Mouse (Mus musculus) sigmoid colon, adult 10 weeks (tissue): ENCODE results near the gene Olfr95. TPM values are rescaled to one million over a fixed set of nuclear protein-coding genes. Genes with fewer than 3 reads are reported as not detected.

Experiments used
- polyA plus RNA-seq: library from polyadenylated mRNA; stranded (reverse); fragments of 350-450 nt; fragmentation: Illumina TruSeq; extraction: RNeasy Lipid Tissue Mini Kit (QIAGEN cat#74804); gene quantifications from one replicate; pipeline ENCODE4 v1.2.3, GENCODE M21; 2014; ENCODE audit warnings: low read depth, low replicate concordance

Gene Olfr95
- polyA plus RNA-seq, result not detected

DNA sequence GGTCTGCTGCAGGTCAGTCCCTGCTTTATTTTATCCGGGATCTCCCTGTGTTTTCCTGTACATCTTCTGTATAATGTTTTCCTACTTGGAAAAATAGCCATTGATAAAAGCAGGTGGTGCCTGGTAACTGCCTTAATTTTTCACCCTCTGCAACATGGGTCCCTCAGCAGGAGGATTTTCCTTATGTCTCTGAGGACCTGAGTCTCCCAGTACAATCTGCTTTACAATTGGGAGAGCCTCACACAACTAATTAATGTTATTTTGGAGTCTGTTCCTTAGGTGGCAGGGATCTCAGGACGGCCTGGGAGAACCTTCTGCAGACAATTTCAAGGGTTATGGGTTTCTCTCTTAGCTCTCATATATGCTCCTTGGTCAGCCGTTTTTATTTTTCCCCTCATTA lies at the start of gene Olfr95:
TSS of gene Olfr95 (minus strand) at position 101 of the 400 bp plus-strand sequence.

DNA sequence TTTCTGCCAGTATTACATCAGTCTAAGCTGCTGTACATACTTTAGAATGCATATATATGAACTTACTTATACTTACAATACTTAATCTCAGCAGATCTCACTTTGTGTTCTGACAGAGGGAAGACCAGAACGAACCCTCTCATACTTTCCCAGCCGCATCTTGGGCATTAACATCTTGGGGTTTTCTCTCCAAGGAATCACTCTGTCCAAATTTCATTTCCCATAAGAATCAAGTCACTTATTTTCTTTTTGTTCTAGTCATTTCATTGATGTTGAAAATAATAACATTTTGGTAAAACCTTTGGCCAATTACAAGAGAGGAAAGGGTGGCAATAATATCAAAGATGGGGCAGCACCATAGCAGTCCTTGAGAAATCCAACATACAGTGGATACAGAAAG lies 24.3 kb upstream of the Olfr95 start, which contains the start of gene Olfr97:
TSS of gene Olfr97 (minus strand) at position 101 of the 400 bp plus-strand sequence.

DNA sequence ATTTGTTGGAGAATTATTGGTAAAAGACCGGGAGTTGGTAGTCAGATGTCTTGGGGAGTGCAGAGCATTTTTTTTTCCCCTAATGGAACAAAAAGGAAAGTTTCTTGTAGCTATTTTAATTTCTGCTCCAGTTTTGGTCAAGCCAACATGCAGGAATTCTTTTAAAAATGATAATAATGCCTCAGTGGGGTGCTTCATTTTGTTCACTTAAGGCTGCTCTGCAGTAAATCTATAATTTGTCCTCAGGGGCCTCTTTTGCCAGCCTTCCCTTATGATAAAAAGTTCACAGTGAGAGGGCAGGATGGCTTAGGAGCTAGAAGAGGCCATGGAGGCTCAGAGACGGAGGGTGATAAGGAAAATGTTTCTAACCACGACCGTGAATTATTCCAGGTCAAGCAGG lies 6.9 kb upstream of the Olfr95 start, which contains the start of gene Olfr96:
TSS of gene Olfr96 (plus strand) at position 301 of the 400 bp plus-strand sequence.

DNA sequence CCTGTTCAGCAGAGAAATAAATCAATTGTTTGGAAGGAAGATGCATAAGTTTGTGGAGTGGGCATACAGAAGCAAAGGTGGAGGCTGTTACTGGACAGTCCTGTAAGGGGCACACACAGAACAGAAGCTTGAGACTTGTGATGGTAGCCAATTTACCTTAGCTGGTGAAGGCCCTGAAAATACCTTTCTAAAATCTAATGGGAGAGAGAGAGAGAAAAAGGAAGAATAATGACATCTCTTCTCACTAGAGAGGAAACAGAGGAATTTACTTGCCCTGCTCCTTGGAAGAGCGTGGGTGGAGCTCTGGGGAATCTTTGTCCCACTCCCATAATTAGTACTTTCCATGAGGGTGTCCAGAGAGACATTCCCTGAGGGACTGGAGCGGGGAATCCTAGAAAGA lies 12.0 kb downstream of the Olfr95 start, which contains the start of gene Olfr94:
TSS of gene Olfr94 (minus strand) at position 101 of the 400 bp plus-strand sequence.

DNA sequence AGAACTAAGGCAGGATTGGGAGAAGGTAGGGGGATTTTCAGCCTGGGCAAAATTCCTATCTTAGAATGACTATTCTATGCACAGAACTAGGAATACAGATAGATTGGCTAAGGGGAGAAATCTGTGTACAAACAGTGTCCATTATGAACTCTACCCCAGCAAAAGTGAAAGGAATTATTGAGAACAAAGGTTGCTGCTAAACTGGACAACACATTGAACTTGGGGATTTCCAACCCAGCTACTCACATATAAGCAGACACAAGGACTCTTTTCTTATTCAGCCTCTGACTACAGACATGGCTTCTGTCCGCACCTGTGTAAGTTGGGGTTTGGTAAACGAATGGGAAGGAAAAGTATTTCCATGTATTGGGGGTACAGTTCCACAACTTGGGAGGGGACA lies 19.3 kb downstream of the Olfr95 start, which contains the start of gene Ubd:
TSS of gene Ubd (plus strand) at position 237 of the 400 bp plus-strand sequence.

DNA sequence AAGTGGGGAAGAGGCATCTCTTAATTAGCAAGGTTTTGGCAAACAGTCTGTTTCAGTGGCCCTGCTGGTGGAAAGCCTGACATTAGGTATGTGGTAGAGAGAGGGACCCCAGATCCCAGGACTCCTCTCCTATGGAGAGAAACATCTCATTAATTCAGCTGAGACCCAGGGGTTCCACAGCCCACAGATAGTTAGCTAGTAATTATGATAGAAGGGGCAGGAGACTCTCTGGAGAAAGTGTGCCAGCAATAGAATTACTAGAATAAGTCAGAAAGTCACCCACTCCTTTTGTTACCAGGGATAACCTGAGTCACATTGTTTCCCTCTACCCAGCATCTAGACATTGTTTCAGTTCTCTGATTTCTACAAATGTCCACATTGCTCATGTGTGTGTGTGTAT lies 51.5 kb downstream of the Olfr95 start, which contains the start of gene Olfr93:
TSS of gene Olfr93 (minus strand) at position 101 of the 400 bp plus-strand sequence.

Other genes with a start within 250 kb of the Olfr95 start
- not detected for gene 2410137M14Rik, start 231.9 kb downstream of the Olfr95 start, polyA plus RNA-seq
- 0.28 TPM for gene H2-M5, start 223.6 kb downstream of the Olfr95 start, polyA plus RNA-seq
- gene Zfp57, start 212.0 kb downstream of the Olfr95 start, polyA plus RNA-seq, result 5.1 TPM
- gene Mog, start 189.7 kb downstream of the Olfr95 start, polyA plus RNA-seq, result not detected
- gene Gabbr1, start 167.2 kb downstream of the Olfr95 start, polyA plus RNA-seq, result 42.1 TPM
- not detected for gene Olfr90, start 124.6 kb downstream of the Olfr95 start, polyA plus RNA-seq
- gene Olfr91, start 114.8 kb downstream of the Olfr95 start, polyA plus RNA-seq, result not detected
- gene Olfr92, start 93.0 kb downstream of the Olfr95 start, polyA plus RNA-seq, result not detected
- not detected for gene Olfr93, start 51.6 kb downstream of the Olfr95 start, polyA plus RNA-seq
- gene Ubd, start 19.2 kb downstream of the Olfr95 start, polyA plus RNA-seq, result 12.9 TPM
- gene Olfr94, start 12.1 kb downstream of the Olfr95 start, polyA plus RNA-seq, result not detected
- not detected for gene Olfr96, start 7.0 kb upstream of the Olfr95 start, polyA plus RNA-seq
- gene Olfr97, start 24.2 kb upstream of the Olfr95 start, polyA plus RNA-seq, result not detected
- not detected for gene Olfr98, start 50.6 kb upstream of the Olfr95 start, polyA plus RNA-seq
- 3.1 TPM for gene H2-M3, start 57.1 kb upstream of the Olfr95 start, polyA plus RNA-seq
- not detected for gene Olfr99, start 70.3 kb upstream of the Olfr95 start, polyA plus RNA-seq
- gene Olfr101, start 91.2 kb upstream of the Olfr95 start, polyA plus RNA-seq, result not detected
- gene Olfr102, start 103.9 kb upstream of the Olfr95 start, polyA plus RNA-seq, result not detected
- gene Olfr103, start 126.6 kb upstream of the Olfr95 start, polyA plus RNA-seq, result not detected
- gene Olfr104-ps, start 146.5 kb upstream of the Olfr95 start, polyA plus RNA-seq, result not detected
- not detected for gene Olfr105-ps, start 165.9 kb upstream of the Olfr95 start, polyA plus RNA-seq
- not detected for gene Olfr106-ps, start 177.3 kb upstream of the Olfr95 start, polyA plus RNA-seq
- gene Olfr107, start 186.1 kb upstream of the Olfr95 start, polyA plus RNA-seq, result not detected
- not detected for gene Olfr108, start 232.4 kb upstream of the Olfr95 start, polyA plus RNA-seq
- not detected for gene Olfr109, start 245.8 kb upstream of the Olfr95 start, polyA plus RNA-seq